Mouse (Mus musculus) kidney, adult 11 months (tissue): Measurements from ENCODE around the gene Gm21876.
"Not testable (repeated sequence)": the region's sequence is repeated elsewhere in the genome, so short reads cannot be mapped to it uniquely, and the experiment has no call there.

Experiments used
- DNase-seq: peaks from one replicate; pipeline ENCODE4 v3.0.0; 2022

Gene Gm21876

GRCm38 (mm10) chrX:21175553-21175952 lies at the start of gene Gm21876:
Gene Gm21876 (minus strand): TSS chrX:21175653.
- DNase-seq: no peak

- no peak for DNase-seq
These were observed 45.0 kb upstream of the Gm21876 start for GRCm38 (mm10) chrX:21220422-21220821.

- not testable (repeated sequence) for DNase-seq
These were observed 28.8 kb downstream of the Gm21876 start for GRCm38 (mm10) chrX:21146675-21147074.
